Mouse (Mus musculus) CH12.LX (cell line): ENCODE results near the gene Arrb2. TPM values are rescaled to one million over a fixed set of nuclear protein-coding genes. Genes with fewer than 3 reads are reported as not detected.

Experiments
- DNase-seq: peaks from one replicate; pipeline ENCODE4 v3.0.0-alpha.2; 2013; ENCODE audit errors: extremely low read depth
- H3K27ac ChIP-seq: 2 replicates; pipeline ENCODE4 v1.5.1; 2012; ENCODE audit warnings: low read depth, mild to moderate bottlenecking, control low read depth, moderate library complexity; ENCODE audit not compliant: insufficient read depth
- H3K27me3 ChIP-seq: replicated peaks from 2 replicates; pipeline ENCODE3; 2012; ENCODE audit warnings: inconsistent platforms
- H3K36me3 ChIP-seq, 2 experiments: replicated peaks in 1 of 2; 2 replicates each; pipeline versions ENCODE3 to v1.6.1; 2012; ENCODE audit warnings: inconsistent platforms in 1 of 2, low read length in 1 of 2, mild to moderate bottlenecking in 1 of 2, mixed read lengths in 1 of 2, moderate library complexity in 1 of 2; ENCODE audit not compliant: control insufficient read depth in 1 of 2, insufficient read depth in 1 of 2
- H3K4me1 ChIP-seq, 2 experiments: 2 replicates each; pipeline ENCODE4 v1.6.1; 2012; ENCODE audit warnings: inconsistent platforms in 1 of 2, moderate library complexity in 1 of 2; ENCODE audit not compliant: insufficient read depth in 2 of 2, control insufficient read depth in 1 of 2
- H3K4me2 ChIP-seq: 2 replicates; pipeline ENCODE4 v1.6.1; 2012; ENCODE audit warnings: low read depth, mild to moderate bottlenecking, control low read depth; ENCODE audit not compliant: poor library complexity, insufficient read depth, severe bottlenecking
- H3K4me3 ChIP-seq, 3 experiments: fragments of 150-350 bp in 1 of 3; sonication (generic) in 1 of 3; replicated peaks in 1 of 3; 2 replicates each; pipeline versions ENCODE3 to v1.5.1; 2011 to 2012; ENCODE audit warnings: low read depth in 2 of 3, low read length in 2 of 3, mild to moderate bottlenecking in 2 of 3, moderate library complexity in 2 of 3, control low read depth in 1 of 3, improper control_type of control experiment in 1 of 3, inconsistent platforms in 1 of 3, mixed read lengths in 1 of 3; ENCODE audit not compliant: poor library complexity in 1 of 3
- H3K79me2 ChIP-seq: replicated peaks from 2 replicates; pipeline ENCODE4 v1.6.1; 2012; ENCODE audit warnings: mild to moderate bottlenecking, moderate library complexity; ENCODE audit not compliant: control insufficient read depth, poor library complexity, insufficient read depth, severe bottlenecking; ENCODE audit errors: extremely low read depth
- H3K9ac ChIP-seq: 2 replicates; pipeline ENCODE4 v1.6.1; 2012; ENCODE audit warnings: low read depth, mild to moderate bottlenecking, control low read depth, moderate library complexity; ENCODE audit not compliant: insufficient read depth
- H3K9me3 ChIP-seq: replicated peaks from 2 replicates; pipeline ENCODE3; 2012; ENCODE audit warnings: low read length, inconsistent platforms, mixed read lengths
- CHD1 ChIP-seq: IDR thresholded peaks from 2 replicates; pipeline ENCODE4 v1.6.1; 2012; ENCODE audit warnings: low read depth, low read length, improper control_type of control experiment, inconsistent platforms
- CHD2 ChIP-seq: IDR thresholded peaks from 2 replicates; pipeline ENCODE4 v1.6.1; 2011; ENCODE audit warnings: low read length, improper control_type of control experiment
- CTCF ChIP-seq, 2 experiments: IDR thresholded peaks in 1 of 2; conservative IDR thresholded peaks in 1 of 2; 2 replicates each; pipeline ENCODE4 v1.5.1; 2011 to 2012; ENCODE audit warnings: low read depth in 2 of 2, low read length in 2 of 2, improper control_type of control experiment in 1 of 2, inconsistent platforms in 1 of 2, mild to moderate bottlenecking in 1 of 2, moderate library complexity in 1 of 2
- E2F4 ChIP-seq: IDR thresholded peaks from 2 replicates; pipeline ENCODE4 v1.6.1; 2011; ENCODE audit warnings: low read depth, low read length, improper control_type of control experiment; ENCODE audit not compliant: insufficient replicate concordance
- ELF1 ChIP-seq: IDR thresholded peaks from 2 replicates; pipeline ENCODE4 v1.6.1; 2014; ENCODE audit warnings: low read depth, mild to moderate bottlenecking, inconsistent platforms, low read length, improper control_type of control experiment
- EP300 ChIP-seq: IDR thresholded peaks from 2 replicates; pipeline ENCODE4 v1.6.1; 2011; ENCODE audit warnings: low read length, improper control_type of control experiment
- ETS1 ChIP-seq: conservative IDR thresholded peaks from 2 replicates; pipeline ENCODE4 v1.6.1; 2012; ENCODE audit warnings: low read depth, mild to moderate bottlenecking, inconsistent platforms, low read length, improper control_type of control experiment, moderate library complexity
- HCFC1 ChIP-seq: IDR thresholded peaks from 2 replicates; pipeline ENCODE4 v1.6.1; 2012; ENCODE audit warnings: low read depth, mild to moderate bottlenecking, inconsistent platforms, low read length, improper control_type of control experiment
- IRF4 ChIP-seq: IDR thresholded peaks from 2 replicates; pipeline ENCODE4 v1.6.1; 2014; ENCODE audit warnings: low read depth, mild to moderate bottlenecking, inconsistent platforms, low read length, improper control_type of control experiment
- JUN ChIP-seq: IDR thresholded peaks from 2 replicates; pipeline ENCODE4 v1.6.1; 2011; ENCODE audit warnings: low read depth, mild to moderate bottlenecking, low read length, improper control_type of control experiment, moderate library complexity; ENCODE audit not compliant: insufficient read depth
- KAT2A ChIP-seq: IDR thresholded peaks from 2 replicates; pipeline ENCODE4 v1.6.1; 2012; ENCODE audit warnings: low read length, improper control_type of control experiment, inconsistent platforms; ENCODE audit not compliant: insufficient replicate concordance
- MAFK ChIP-seq: IDR thresholded peaks from 2 replicates; pipeline ENCODE4 v1.6.1; 2011; ENCODE audit warnings: low read length, improper control_type of control experiment; ENCODE audit not compliant: insufficient replicate concordance
- MAX ChIP-seq: IDR thresholded peaks from 2 replicates; pipeline ENCODE4 v1.6.1; 2011; ENCODE audit warnings: low read length, improper control_type of control experiment
- MAZ ChIP-seq: IDR thresholded peaks from 2 replicates; pipeline ENCODE4 v1.6.1; 2012; ENCODE audit warnings: low read depth, mild to moderate bottlenecking, inconsistent platforms, low read length, improper control_type of control experiment, moderate library complexity
- MXI1 ChIP-seq: IDR thresholded peaks from 2 replicates; pipeline ENCODE4 v1.6.1; 2011; ENCODE audit warnings: mild to moderate bottlenecking, low read depth, low read length, improper control_type of control experiment
- MYC ChIP-seq: IDR thresholded peaks from 2 replicates; pipeline ENCODE4 v1.6.1; 2011; ENCODE audit warnings: low read depth, mild to moderate bottlenecking, improper control_type of control experiment, low read length
- NELFE ChIP-seq: IDR thresholded peaks from 2 replicates; pipeline ENCODE4 v1.6.1; 2011; ENCODE audit warnings: low read depth, low read length, improper control_type of control experiment
- NRF1 ChIP-seq: IDR thresholded peaks from 2 replicates; pipeline ENCODE4 v1.6.1; 2014; ENCODE audit warnings: low read depth, mild to moderate bottlenecking, inconsistent platforms, low read length, improper control_type of control experiment, moderate library complexity
- POLR2A ChIP-seq: IDR thresholded peaks from 2 replicates; pipeline ENCODE4 v1.6.1; 2011; ENCODE audit warnings: low read depth, mild to moderate bottlenecking, improper control_type of control experiment, low read length
- POLR2AphosphoS2 ChIP-seq: IDR thresholded peaks from 2 replicates; pipeline ENCODE4 v1.6.1; 2011; ENCODE audit warnings: low read depth, low read length, improper control_type of control experiment
- RCOR1 ChIP-seq: conservative IDR thresholded peaks from 2 replicates; pipeline ENCODE4 v1.6.1; 2012; ENCODE audit warnings: low read depth, mild to moderate bottlenecking, inconsistent platforms, low read length, improper control_type of control experiment
- SIN3A ChIP-seq: IDR thresholded peaks from 2 replicates; pipeline ENCODE4 v1.6.1; 2012; ENCODE audit warnings: low read length, improper control_type of control experiment, inconsistent platforms
- SMC3 ChIP-seq: IDR thresholded peaks from 2 replicates; pipeline ENCODE4 v1.6.1; 2011; ENCODE audit warnings: low read depth, low read length, improper control_type of control experiment
- UBTF ChIP-seq: IDR thresholded peaks from 2 replicates; pipeline ENCODE4 v1.6.1; 2012; ENCODE audit warnings: low read depth, mild to moderate bottlenecking, inconsistent platforms, low read length, improper control_type of control experiment, moderate library complexity
- USF1 ChIP-seq: IDR thresholded peaks from 2 replicates; pipeline ENCODE4 v1.6.1; 2014; ENCODE audit warnings: low read depth, mild to moderate bottlenecking, inconsistent platforms, low read length, improper control_type of control experiment
- USF2 ChIP-seq: conservative IDR thresholded peaks from 2 replicates; pipeline ENCODE4 v1.6.1; 2011; ENCODE audit warnings: low read depth, low read length, improper control_type of control experiment
- ZC3H11A ChIP-seq: IDR thresholded peaks from 2 replicates; pipeline ENCODE4 v1.6.1; 2012; ENCODE audit warnings: low read depth, mild to moderate bottlenecking, inconsistent platforms, low read length, improper control_type of control experiment
- ZKSCAN1 ChIP-seq: IDR thresholded peaks from 2 replicates; pipeline ENCODE4 v1.6.1; 2012; ENCODE audit warnings: low read depth, inconsistent platforms, low read length, improper control_type of control experiment, borderline replicate concordance
- ZMIZ1 ChIP-seq: IDR thresholded peaks from 2 replicates; pipeline ENCODE4 v1.6.1; 2012; ENCODE audit warnings: low read depth, mild to moderate bottlenecking, inconsistent platforms, low read length, improper control_type of control experiment
- ZNF384 ChIP-seq: IDR thresholded peaks from 2 replicates; pipeline ENCODE4 v1.6.1; 2012; ENCODE audit warnings: low read depth, low read length, improper control_type of control experiment, inconsistent platforms
- dilution Hi-C: fragments of 300-500 bp; cut with MboI; formaldehyde crosslinking; loops from 2 replicates; pipeline ENCODE4 v1.14.3; 2020; ENCODE audit warnings: low sequenced_read_pairs; ENCODE audit not compliant: extremely low pct_unique_long_range_greater_than_20kb, extremely low pct_ligation_motif_present
- in situ Hi-C: fragments of 300-500 bp; cut with MboI; formaldehyde crosslinking; loops from 3 replicates; pipeline ENCODE4 v1.14.3; 2019; ENCODE audit warnings: low sequenced_read_pairs, low pct_ligation_motif_present, low pct_unique_long_range_greater_than_20kb, mixed read lengths
- polyA plus RNA-seq: library from polyadenylated mRNA; unstranded; fragments of >175 nt; gene quantifications from 2 replicates; pipeline ENCODE4 v1.2.1, GENCODE M21; 2012; ENCODE audit warnings: low read depth; ENCODE audit not compliant: insufficient read length
- total RNA-seq, 2 experiments: library from RNA; depleted of rRNA; stranded (reverse); fragments of 300-350 nt in 1 of 2; fragments of >200 nt in 1 of 2; gene quantifications; 2 replicates each; pipeline ENCODE4 v1.2.3; 2012 to 2014

Gene Arrb2
- total and polyA plus RNA-seq, 3 experiments = 46.0 to 89.7 (median 60.2) TPM

GRCm38 (mm10) chr11:70450926-70451325, 18.5 kb downstream of the Arrb2 start:
- no peak overlapping the region for H3K4me3 ChIP-seq
- no peaks in the 10 kb centered on the region for H3K27me3 ChIP-seq
- no peak overlapping the region for H3K27ac ChIP-seq
- H3K4me2 ChIP-seq = peak overlapping the region; percentile 59; the same call in 1 of the 2 replicates
- peaks cover 0 to 22% of the 10 kb centered on the region in 2 experiments for H3K36me3 ChIP-seq
- H3K4me1 ChIP-seq = peaks cover 14 to 58% of the 10 kb centered on the region in 2 experiments
- in situ Hi-C loops (no loop called here), dilution Hi-C loops (no loop called here)
- TF ChIP-seq CHD2 = 0 out of 2 replicates have a peak, but pooled peaks have one; percentile 3
- TF ChIP-seq RCOR1 = no peak
- H3K9me3 ChIP-seq = no peaks in the 10 kb centered on the region
- H3K9ac ChIP-seq = 0 out of 2 replicates have a peak overlapping the region, but pooled peaks have one; percentile 30
- no peak for DNase-seq
- H3K79me2 ChIP-seq = 0 out of 2 replicates have a peak, but pooled peaks cover 5% of the 10 kb centered on the region

- H3K4me1 ChIP-seq = peaks cover 10 to 57% of the 10 kb centered on the region in 2 experiments
- H3K27ac ChIP-seq = peak within 1 kb of the TSS; percentile 91
- H3K4me3 ChIP-seq = peak within 1 kb of the TSS; percentile 68 to 91 (median 71)
- in situ Hi-C loops = no loop called here
- peak within 1 kb of the TSS; percentile 80 for H3K9ac ChIP-seq
- peak within 1 kb of the TSS; percentile 88 for H3K4me2 ChIP-seq
- 0 out of 2 replicates have a peak, but pooled peaks cover 5% of the 10 kb centered on the region for H3K79me2 ChIP-seq
- H3K27me3 ChIP-seq = no peaks in the 10 kb centered on the region
- H3K9me3 ChIP-seq = no peaks in the 10 kb centered on the region
- H3K36me3 ChIP-seq = peaks cover 0 to 33% of the 10 kb centered on the region in 2 experiments
- dilution Hi-C loops = no loop called here
- DNase-seq = peak; percentile 100
- peak; percentile 100 for TF ChIP-seq ELF1
- peak; percentile 86 for TF ChIP-seq SMC3
- TF ChIP-seq USF1 = peak; percentile 72
- TF ChIP-seq NRF1 = peak; percentile 97
- 0 out of 2 replicates have a peak, but pooled peaks have one; percentile 9 for TF ChIP-seq MAFK
- no peak; the same call in 1 of the 2 replicates for TF ChIP-seq CHD1
- 0 out of 2 replicates have a peak, but pooled peaks have one; percentile 38 for TF ChIP-seq ZNF384
- peak; percentile 97 for TF ChIP-seq POLR2A
- peak; percentile 95 for TF ChIP-seq SIN3A
- TF ChIP-seq POLR2AphosphoS2 = peak; percentile 89; the same call in 1 of the 2 replicates
- TF ChIP-seq ETS1 = peak; percentile 62
- TF ChIP-seq MAX = peak; percentile 99
- peak; percentile 34 for TF ChIP-seq USF2
- TF ChIP-seq EP300 = 0 out of 2 replicates have a peak, but pooled peaks have one; percentile 18
- peak; percentile 30; the same call in 1 of the 2 replicates for TF ChIP-seq UBTF
- peak; percentile 100 for TF ChIP-seq MYC
- no peak; the same call in 1 of the 2 replicates for TF ChIP-seq ZC3H11A
- peak; percentile 99 for TF ChIP-seq MXI1
- peak; percentile 73; the same call in 1 of the 2 replicates for TF ChIP-seq MAZ
- no peak; the same call in 1 of the 2 replicates for TF ChIP-seq RCOR1
- TF ChIP-seq ZMIZ1 = peak; percentile 89
- peak; percentile 67; the same call in 1 of the 2 replicates for TF ChIP-seq E2F4
- no peak for TF ChIP-seq ZKSCAN1
- TF ChIP-seq IRF4 = peak; percentile 73; the same call in 1 of the 2 replicates
- TF ChIP-seq HCFC1 = peak; percentile 97
- TF ChIP-seq KAT2A = peak; percentile 96; the same call in 1 of the 2 replicates
- TF ChIP-seq NELFE = peak; percentile 92
- no peak; the same call in 1 of the 2 replicates for TF ChIP-seq JUN
- peak; percentile 24 to 98; a peak in 3 of 4 replicates for TF ChIP-seq CTCF (conservative IDR thresholded peaks at IDR 0.05 in 1 of 2, IDR thresholded peaks at IDR 0.05 in 1 of 2; ENCODE audit: low read depth in 2 of 2, low read length in 2 of 2)
- TF ChIP-seq CHD2 = 0 out of 2 replicates have a peak, but pooled peaks have one; percentile 53
These were observed 19.5 kb downstream of the Arrb2 start, which contains the start of gene Med11 for GRCm38 (mm10) chr11:70451797-70452498. Gene Med11 (plus strand): TSS chr11:70451919.
